Mouse (Mus musculus) limb, embryonic 12.5 days (tissue): ENCODE measurements around the gene Gpr108. TPM values are rescaled to one million over a fixed set of nuclear protein-coding genes. Genes with fewer than 3 reads are reported as not detected.

Experiments
- ATAC-seq: fragments of 200-750 bp; cut with Nextera tagmentation; 2 replicates; pipeline ENCODE4 v1.8.0; 2017; ENCODE audit warnings: low read depth, moderate TSS enrichment; ENCODE audit not compliant: insufficient number of reproducible peaks, insufficient read depth, low FRiP score, low TSS enrichment
- H3K27ac ChIP-seq: fragments of 300-500 bp; sonication (generic); 2 replicates; pipeline ENCODE4 v1.5.1; 2016; ENCODE audit warnings: mild to moderate bottlenecking, moderate library complexity
- H3K27me3 ChIP-seq: fragments of 300-500 bp; sonication (generic); 2 replicates; pipeline ENCODE4 v1.6.1; 2016; ENCODE audit warnings: mild to moderate bottlenecking, moderate library complexity
- H3K36me3 ChIP-seq: fragments of 300-500 bp; sonication (generic); 2 replicates; pipeline ENCODE4 v1.6.1; 2016; ENCODE audit warnings: mild to moderate bottlenecking, moderate library complexity
- H3K4me1 ChIP-seq: fragments of 300-500 bp; sonication (generic); replicated peaks from 2 replicates; pipeline ENCODE4 v1.6.1; 2016
- H3K4me2 ChIP-seq: fragments of 300-500 bp; sonication (generic); 2 replicates; pipeline ENCODE4 v1.6.1; 2016; ENCODE audit warnings: mild to moderate bottlenecking, moderate library complexity
- H3K4me3 ChIP-seq: fragments of 300-500 bp; sonication (generic); replicated peaks from 2 replicates; pipeline ENCODE4 v1.5.1; 2016; ENCODE audit warnings: mild to moderate bottlenecking
- H3K9ac ChIP-seq: fragments of 300-500 bp; sonication (generic); replicated peaks from 2 replicates; pipeline ENCODE4 v1.6.1; 2016; ENCODE audit warnings: mild to moderate bottlenecking, moderate library complexity
- H3K9me3 ChIP-seq: fragments of 300-500 bp; sonication (generic); 2 replicates; pipeline ENCODE4 v1.6.1; 2016; ENCODE audit warnings: mild to moderate bottlenecking, moderate library complexity
- WGBS: fragments of 180-500 bp; shearing (Covaris S2); methylation state at CpG from one replicate; pipeline ENCODE4 v1.1.7; 2016; 5-methylcytosine and 5-hydroxymethylcytosine counted together
- polyA plus RNA-seq: library from polyadenylated mRNA; unstranded; fragments of >200 nt; fragmentation: Nextera tagmentation; extraction: Ambion mirVana; gene quantifications from 2 replicates; pipeline ENCODE4 v1.2.1, GENCODE M21; 2016

Gpr108 gene
- 30.0 and 31.1 TPM in 2 replicates for polyA plus RNA-seq

GRCm38 (mm10) chr17:57248201-57248699 lies at the start of gene Gpr108:
TSS of gene Gpr108 (minus strand) at chr17:57248446.
- no peaks in the 10 kb centered on the region for H3K9me3 ChIP-seq
- peak within 1 kb of the TSS; percentile 75 for H3K9ac ChIP-seq
- peak; percentile 32 for ATAC-seq
- H3K36me3 ChIP-seq: peaks cover 17% of the 10 kb centered on the region
- peak within 1 kb of the TSS; percentile 65 for H3K4me3 ChIP-seq
- H3K4me2 ChIP-seq: peak within 1 kb of the TSS; percentile 96
- no peaks in the 10 kb centered on the region for H3K27me3 ChIP-seq
- H3K4me1 ChIP-seq: peaks cover 26% of the 10 kb centered on the region
- WGBS: under 1% methylated on average over 12 of the region's 12 CpGs
- H3K27ac ChIP-seq: peak within 1 kb of the TSS; percentile 95

GRCm38 (mm10) chr17:57297040-57297439 lies 48.8 kb upstream of the Gpr108 start:
- H3K4me3 ChIP-seq: no peak overlapping the region
- ATAC-seq: no peak
- 85% methylated on average over 12 of the region's 12 CpGs for WGBS
- H3K9me3 ChIP-seq: no peaks in the 10 kb centered on the region
- no peak overlapping the region for H3K9ac ChIP-seq
- no peaks in the 10 kb centered on the region for H3K4me1 ChIP-seq
- H3K4me2 ChIP-seq: no peak overlapping the region
- H3K27ac ChIP-seq: no peak overlapping the region
- no peaks in the 10 kb centered on the region for H3K36me3 ChIP-seq
- no peaks in the 10 kb centered on the region for H3K27me3 ChIP-seq

GRCm38 (mm10) chr17:57295935-57296334 lies 47.7 kb upstream of the Gpr108 start:
- Histone ChIP-seq H3K27ac (no peak overlapping the region), H3K36me3 (no peaks in the 10 kb centered on the region), H3K4me2 (no peak overlapping the region), H3K9ac (no peak overlapping the region), H3K9me3 (no peaks in the 10 kb centered on the region), H3K4me1 (no peaks in the 10 kb centered on the region), H3K27me3 (no peaks in the 10 kb centered on the region), H3K4me3 (no peak overlapping the region)
- 91% methylated on average over 9 of the region's 9 CpGs for WGBS
- no peak for ATAC-seq

- H3K9me3 ChIP-seq: no peaks in the 10 kb centered on the region
- no peak overlapping the region for H3K9ac ChIP-seq
- H3K27me3 ChIP-seq: no peaks in the 10 kb centered on the region
- H3K4me2 ChIP-seq: no peak overlapping the region
- H3K4me1 ChIP-seq: no peaks in the 10 kb centered on the region
- no peaks in the 10 kb centered on the region for H3K36me3 ChIP-seq
- 88% methylated on average over 9 of the region's 9 CpGs for WGBS
- no peak overlapping the region for H3K27ac ChIP-seq
- ATAC-seq: no peak
- no peak overlapping the region for H3K4me3 ChIP-seq
Observed at GRCm38 (mm10) chr17:57292968-57293367, 44.7 kb upstream of the Gpr108 start.

- no peak overlapping the region for H3K9ac ChIP-seq
- 87% methylated on average over 2 of the region's 2 CpGs for WGBS
- H3K4me1 ChIP-seq: no peaks in the 10 kb centered on the region
- ATAC-seq: no peak
- no peaks in the 10 kb centered on the region for H3K36me3 ChIP-seq
- no peaks in the 10 kb centered on the region for H3K27me3 ChIP-seq
- H3K4me3 ChIP-seq: no peak overlapping the region
- no peaks in the 10 kb centered on the region for H3K9me3 ChIP-seq
- H3K27ac ChIP-seq: no peak overlapping the region
- H3K4me2 ChIP-seq: no peak overlapping the region
Observed at GRCm38 (mm10) chr17:57292302-57292701, 44.1 kb upstream of the Gpr108 start.

- H3K27ac ChIP-seq: no peak overlapping the region
- H3K36me3 ChIP-seq: no peaks in the 10 kb centered on the region
- no peaks in the 10 kb centered on the region for H3K9me3 ChIP-seq
- H3K9ac ChIP-seq: no peak overlapping the region
- no peaks in the 10 kb centered on the region for H3K27me3 ChIP-seq
- H3K4me2 ChIP-seq: no peak overlapping the region
- WGBS: 83% methylated on average over 7 of the region's 7 CpGs
- H3K4me3 ChIP-seq: no peak overlapping the region
- ATAC-seq: no peak
- H3K4me1 ChIP-seq: no peaks in the 10 kb centered on the region
Observed at GRCm38 (mm10) chr17:57290671-57291055, 42.4 kb upstream of the Gpr108 start.

GRCm38 (mm10) chr17:57290001-57290670 lies 41.9 kb upstream of the Gpr108 start:
- no peak for ATAC-seq
- Histone ChIP-seq H3K4me1 (no peaks in the 10 kb centered on the region), H3K4me2 (no peak overlapping the region), H3K9me3 (no peaks in the 10 kb centered on the region), H3K4me3 (no peak overlapping the region), H3K9ac (no peak overlapping the region), H3K36me3 (no peaks in the 10 kb centered on the region), H3K27me3 (no peaks in the 10 kb centered on the region), H3K27ac (no peak overlapping the region)
- WGBS: 85% methylated on average over 9 of the region's 9 CpGs

GRCm38 (mm10) chr17:57289252-57289651 lies 41.0 kb upstream of the Gpr108 start:
- H3K4me1 ChIP-seq: no peaks in the 10 kb centered on the region

GRCm38 (mm10) chr17:57286718-57287355 lies 38.6 kb upstream of the Gpr108 start:
- Histone ChIP-seq H3K4me3 (no peak overlapping the region), H3K9me3 (no peaks in the 10 kb centered on the region), H3K27me3 (no peaks in the 10 kb centered on the region; the same call in 1 of the 2 replicates), H3K4me2 (no peak overlapping the region), H3K36me3 (no peaks in the 10 kb centered on the region), H3K27ac (no peak overlapping the region), H3K9ac (no peak overlapping the region), H3K4me1 (no peaks in the 10 kb centered on the region)
- 82% methylated on average over 8 of the region's 8 CpGs for WGBS
- no peak for ATAC-seq

More at GRCm38 (mm10) chr17:57289252-57289651, 41.0 kb upstream of the Gpr108 start:
- no peak overlapping the region for H3K4me3 ChIP-seq
- WGBS: 86% methylated on average over 5 of the region's 5 CpGs
- no peak for ATAC-seq
- H3K27ac ChIP-seq: no peak overlapping the region
- H3K9me3 ChIP-seq: no peaks in the 10 kb centered on the region
- no peaks in the 10 kb centered on the region for H3K27me3 ChIP-seq
- no peak overlapping the region for H3K9ac ChIP-seq
- H3K36me3 ChIP-seq: no peaks in the 10 kb centered on the region
- no peak overlapping the region for H3K4me2 ChIP-seq

- no peaks in the 10 kb centered on the region for H3K9me3 ChIP-seq
- H3K4me1 ChIP-seq: no peaks in the 10 kb centered on the region
- no peak overlapping the region for H3K4me2 ChIP-seq
- H3K9ac ChIP-seq: no peak overlapping the region
- H3K4me3 ChIP-seq: no peak overlapping the region
- ATAC-seq: no peak
- H3K27ac ChIP-seq: no peak overlapping the region
- H3K27me3 ChIP-seq: peaks cover 5% of the 10 kb centered on the region
- 61% methylated on average over 2 of the region's 2 CpGs for WGBS
- H3K36me3 ChIP-seq: no peaks in the 10 kb centered on the region
Observed at GRCm38 (mm10) chr17:57285077-57285476, 36.8 kb upstream of the Gpr108 start.

- WGBS: 71% methylated on average over 5 of the region's 5 CpGs
- ATAC-seq: no peak
- H3K4me2 ChIP-seq: no peak overlapping the region
- no peaks in the 10 kb centered on the region for H3K36me3 ChIP-seq
- no peak overlapping the region for H3K9ac ChIP-seq
- H3K27ac ChIP-seq: no peak overlapping the region
- no peaks in the 10 kb centered on the region for H3K9me3 ChIP-seq
- H3K4me3 ChIP-seq: no peak overlapping the region
- no peaks in the 10 kb centered on the region for H3K4me1 ChIP-seq
- peaks cover 17% of the 10 kb centered on the region for H3K27me3 ChIP-seq
Observed at GRCm38 (mm10) chr17:57283906-57284305, 35.7 kb upstream of the Gpr108 start.
